In the genomic region with DNA sequence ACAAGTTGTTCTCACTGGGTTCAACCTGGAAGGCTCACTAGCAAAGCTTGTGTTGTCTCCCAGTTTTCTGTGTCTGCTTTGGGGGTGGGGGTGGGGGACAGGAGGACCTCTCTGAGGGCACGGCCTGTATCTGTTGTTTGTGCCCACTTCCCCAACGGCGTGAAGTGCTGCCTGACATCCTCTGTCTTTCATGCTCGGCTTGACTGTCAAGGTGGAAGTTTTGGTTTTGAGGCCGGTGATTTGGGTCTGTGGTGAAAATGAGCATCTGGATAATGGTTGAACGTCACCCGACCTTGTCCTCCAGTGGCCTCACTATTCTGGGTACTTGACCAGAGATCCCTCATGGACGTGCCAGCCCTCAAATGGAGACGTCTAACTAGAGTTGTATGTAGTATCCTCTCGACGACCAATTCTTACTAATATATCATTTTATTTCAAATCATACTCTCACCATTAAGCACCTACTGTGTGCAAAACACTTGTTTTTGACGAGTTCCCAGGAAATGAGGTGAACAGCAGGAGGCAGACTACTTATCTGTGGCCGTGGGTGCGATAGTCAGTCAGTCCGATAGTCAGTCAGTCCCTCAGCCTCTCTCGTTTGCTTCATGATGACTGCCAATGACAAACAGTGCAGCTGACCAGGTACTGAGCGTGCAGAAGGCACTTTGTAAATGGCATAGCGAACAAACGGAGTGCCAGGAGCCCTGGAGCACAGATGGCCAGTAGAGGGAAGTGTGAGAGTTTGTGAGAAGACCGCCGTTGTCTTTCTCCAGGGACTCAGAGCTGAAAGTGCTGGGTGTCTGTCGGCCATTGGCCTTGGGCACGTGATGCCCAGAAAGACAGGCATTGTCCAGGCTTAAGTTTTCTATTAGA, we compare ENCODE assay signal across 12 mouse cellular contexts. TPM values are rescaled to one million over a fixed set of nuclear protein-coding genes. Genes with fewer than 3 reads are reported as not detected.
DNase-seq lines count a peak whose midpoint lies in the region; ATAC-seq and TF ChIP-seq lines count a peak whose summit lies in the region.
"Had no signal": no experiment of that assay in that cellular context is flagged by ENCODE, and none has a peak within 500 bp of the region (broad histone marks: within the 10 kb centered on the region; RNA-seq: fewer than 3 reads in every experiment).

No protein-coding gene starts in this region.

- DNase-seq in hindbrain, postnatal 0 days (ENCODE audit: low spot score) = no peak
- DNase-seq in A20 (ENCODE audit: low read depth, low spot score) = peak; percentile 77
- DNase-seq in brain, adult 2 months (ENCODE audit: low read depth, low spot score) = peak; percentile 91
- DNase-seq in urinary bladder, postnatal 25 days (ENCODE audit: low spot score) = no peak
- DNase-seq in left cerebral cortex, adult 18-20 months (ENCODE audit: low spot score in 2 of 2) = no peak
- DNase-seq in frontal cortex, postnatal 14 days (ENCODE audit: low spot score in 2 of 2) = no peak
- DNase-seq: adrenal gland, postnatal 25 days had no signal

- peak; percentile 44 for TF ChIP-seq CTCF in hindbrain, postnatal 0 days (IDR thresholded peaks at IDR 0.05; ENCODE audit: low read depth)

- H3K4me2 ChIP-seq in hindbrain, postnatal 0 days (ENCODE audit: low read depth, low read length) = no peak overlapping the region
- no peak overlapping the region for H3K4me2 ChIP-seq in hindbrain, embryonic 12.5 days (replicated peaks)
- H3K4me2 ChIP-seq: hindbrain, embryonic 14.5 days had no signal

- H3K9me3 ChIP-seq in hindbrain, postnatal 0 days (ENCODE audit: low read length) = no peaks in the 10 kb centered on the region
- H3K9me3 ChIP-seq in hindbrain, embryonic 12.5 days (replicated peaks) = no peaks in the 10 kb centered on the region
- H3K9me3 ChIP-seq: limb, embryonic 15.5 days; megakaryocyte, embryonic 14.5 days had no signal

- no peak overlapping the region for H3K27ac ChIP-seq in hindbrain, postnatal 0 days
- H3K27ac ChIP-seq in hindbrain, embryonic 12.5 days = no peak overlapping the region
- H3K27ac ChIP-seq: hindbrain, embryonic 14.5 days; limb, embryonic 15.5 days had no signal

- 0 out of 2 replicates have a peak, but pooled peaks cover 3% of the 10 kb centered on the region for H3K4me1 ChIP-seq in hindbrain, postnatal 0 days (ENCODE audit: insufficient read depth, low read length)
- peaks cover 21% of the 10 kb centered on the region for H3K4me1 ChIP-seq in hindbrain, embryonic 12.5 days

- 72% methylated on average over 23 of the region's 23 CpGs for whole genome bisulfite sequencing in hindbrain, postnatal 0 days
- 81% methylated on average over 23 of the region's 23 CpGs for WGBS in hindbrain, embryonic 12.5 days

- no peak overlapping the region for H3K4me3 ChIP-seq in hindbrain, postnatal 0 days (ENCODE audit: low read length)
- no peak overlapping the region for H3K4me3 ChIP-seq in hindbrain, embryonic 12.5 days
- H3K4me3 ChIP-seq: limb, embryonic 15.5 days had no signal

- H3K9ac ChIP-seq in hindbrain, postnatal 0 days (replicated peaks; ENCODE audit: low read length) = no peak overlapping the region
- no peak overlapping the region for H3K9ac ChIP-seq in hindbrain, embryonic 12.5 days
- H3K9ac ChIP-seq: limb, embryonic 15.5 days had no signal

- H3K36me3 ChIP-seq in hindbrain, postnatal 0 days (ENCODE audit: insufficient read depth, low read length) = no peaks in the 10 kb centered on the region
- no peaks in the 10 kb centered on the region for H3K36me3 ChIP-seq in hindbrain, embryonic 12.5 days
- H3K36me3 ChIP-seq: limb, embryonic 15.5 days had no signal

- no peak for ATAC-seq in hindbrain, postnatal 0 days
- ATAC-seq in hindbrain, embryonic 12.5 days (ENCODE audit: low FRiP score) = no peak
- ATAC-seq in granulocyte monocyte progenitor cell, adult 5-6 weeks (replicated peaks; ENCODE audit: poor library complexity, severe bottlenecking) = peak; percentile 25

- H3K27me3 ChIP-seq in hindbrain, postnatal 0 days (ENCODE audit: insufficient read depth, low read length) = no peaks in the 10 kb centered on the region
- peaks cover 3% of the 10 kb centered on the region; the same call in 1 of the 2 replicates for H3K27me3 ChIP-seq in hindbrain, embryonic 12.5 days
- H3K27me3 ChIP-seq: limb, embryonic 15.5 days; megakaryocyte, embryonic 14.5 days had no signal

RNA-seq across cellular contexts. Expression of a gene that starts 33.4 kb away (rescaled TPM):
- 9.9 and 10.9 TPM in 2 replicates for total RNA-seq in hindbrain, postnatal 0 days (2014; rRNA removed)
- polyA plus RNA-seq in hindbrain, postnatal 0 days (2015; fragmentation: Nextera tagmentation; extraction: Ambion mirVana) = 9.0 and 13.3 TPM in 2 replicates
- 6.0 and 6.6 TPM in 2 replicates for polyA plus RNA-seq in hindbrain, embryonic 12.5 days (2016; fragmentation: Nextera tagmentation; extraction: Ambion mirVana)
- 68.9 and 94.1 TPM in 2 replicates for total RNA-seq in granulocyte monocyte progenitor cell, adult 5-6 weeks (2014; fragmentation: Nextera tagmentation)
- total RNA-seq in granulocyte monocyte progenitor cell, adult 5-6 weeks (2017) = 42.2 and 46.7 TPM in 2 replicates
- total RNA-seq in left cerebral cortex, adult 18-20 months (2021) = 10 to 100 TPM; 10.0 to 11.9 TPM

RNA-seq across cellular contexts. Expression of a gene that starts 50.4 kb away (rescaled TPM):
- total RNA-seq in hindbrain, postnatal 0 days (2014; rRNA removed) = 34.6 and 36.5 TPM in 2 replicates
- polyA plus RNA-seq in hindbrain, postnatal 0 days (2015; fragmentation: Nextera tagmentation; extraction: Ambion mirVana) = 40.4 and 41.0 TPM in 2 replicates
- polyA plus RNA-seq in hindbrain, embryonic 12.5 days (2016; fragmentation: Nextera tagmentation; extraction: Ambion mirVana) = 63.9 and 64.4 TPM in 2 replicates
- 64.9 and 73.6 TPM in 2 replicates for total RNA-seq in granulocyte monocyte progenitor cell, adult 5-6 weeks (2014; fragmentation: Nextera tagmentation)
- total RNA-seq in granulocyte monocyte progenitor cell, adult 5-6 weeks (2017) = 112 and 128 TPM in 2 replicates
- 10 to 100 TPM; 67.2 to 72.0 TPM for total RNA-seq in left cerebral cortex, adult 18-20 months (2021)

Comparison
In these comparisons a context has a peak if more than half of its experiments do, and no peak if none do; other contexts are left out.
1. DNase-seq: peak in A20 (single experiment) and brain, adult 2 months (single experiment); none in hindbrain, postnatal 0 days (single experiment), urinary bladder, postnatal 25 days (single experiment), left cerebral cortex, adult 18-20 months (0 of 2) and frontal cortex, postnatal 14 days (0 of 2).